Mouse (Mus musculus): Measurements from ENCODE around the gene Camta2.

DNA sequence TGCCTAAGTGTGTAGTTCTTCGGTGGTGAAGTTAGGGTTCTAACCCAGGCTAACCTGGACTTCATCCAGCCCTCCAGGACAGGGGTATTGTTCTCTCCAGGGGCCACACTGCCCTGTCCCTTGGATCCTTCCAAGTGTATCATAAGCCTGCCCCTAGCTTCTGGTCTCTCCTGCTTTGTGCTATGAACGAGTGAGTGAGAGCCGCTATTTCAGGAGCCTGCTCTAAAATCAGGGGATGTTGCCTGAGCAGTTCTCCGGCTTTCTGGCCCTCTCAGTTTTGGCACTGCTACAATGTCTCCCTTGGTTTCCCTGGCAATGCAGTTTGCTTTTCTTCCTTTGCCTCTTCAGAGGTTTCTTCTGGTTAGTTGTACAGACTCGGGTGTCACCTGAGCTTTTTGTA lies 43.3 kb upstream of the Camta2 start:
- no peak for TF ChIP-seq CTCF (IDR thresholded peaks at IDR 0.05; ENCODE audit: insufficient read depth, low read length)
- no peak for TF ChIP-seq POLR2A (IDR thresholded peaks at IDR 0.05; ENCODE audit: borderline replicate concordance, extremely low read depth, low read depth, low read length)

Measured in lung, adult 2 months (tissue).